Mouse (Mus musculus) heart, embryonic 15.5 days (tissue): ENCODE measurements around the gene A730009L09Rik. TPM values are rescaled to one million over a fixed set of nuclear protein-coding genes. Genes with fewer than 3 reads are reported as not detected.

Experiments used
- ATAC-seq: fragments of 200-750 bp; cut with Nextera tagmentation; replicated peaks from 2 replicates; pipeline ENCODE4 v1.8.0; 2017; ENCODE audit warnings: low read depth, moderate TSS enrichment; ENCODE audit not compliant: insufficient number of reproducible peaks, insufficient read depth, low FRiP score
- H3K27ac ChIP-seq: fragments of 300-500 bp; sonication (generic); 2 replicates; pipeline ENCODE4 v1.5.1; 2015; ENCODE audit warnings: mild to moderate bottlenecking, inconsistent platforms
- H3K27me3 ChIP-seq: fragments of 300-500 bp; sonication (generic); 2 replicates; pipeline ENCODE4 v1.6.1; 2015; ENCODE audit warnings: inconsistent platforms
- H3K36me3 ChIP-seq: fragments of 300-500 bp; sonication (generic); 2 replicates; pipeline ENCODE4 v1.6.1; 2015; ENCODE audit warnings: mild to moderate bottlenecking, inconsistent platforms
- H3K4me1 ChIP-seq: fragments of 300-500 bp; sonication (generic); replicated peaks from 2 replicates; pipeline ENCODE4 v1.6.1; 2015; ENCODE audit warnings: inconsistent platforms
- H3K4me2 ChIP-seq: fragments of 300-500 bp; sonication (generic); 2 replicates; pipeline ENCODE4 v1.6.1; 2015; ENCODE audit warnings: inconsistent platforms, mild to moderate bottlenecking, moderate library complexity
- H3K4me3 ChIP-seq: fragments of 300-500 bp; sonication (generic); 2 replicates; pipeline ENCODE4 v1.5.1; 2015; ENCODE audit warnings: mild to moderate bottlenecking, inconsistent platforms
- H3K9ac ChIP-seq: fragments of 300-500 bp; sonication (generic); 2 replicates; pipeline ENCODE4 v1.6.1; 2015; ENCODE audit warnings: mild to moderate bottlenecking, inconsistent platforms
- H3K9me3 ChIP-seq: fragments of 300-500 bp; sonication (generic); replicated peaks from 2 replicates; pipeline ENCODE4 v1.6.1; 2016; ENCODE audit warnings: inconsistent platforms
- WGBS: fragments of 180-500 bp; shearing (Covaris S2); methylation state at CpG from one replicate; pipeline ENCODE4 v1.1.7; 2015; ENCODE audit warnings: mixed read lengths; 5-methylcytosine and 5-hydroxymethylcytosine counted together
- polyA plus RNA-seq: library from polyadenylated mRNA; unstranded; fragments of >200 nt; fragmentation: Nextera tagmentation; extraction: Ambion mirVana; gene quantifications from 2 replicates; pipeline ENCODE4 v1.2.1, GENCODE M21; 2015

A730009L09Rik gene
- not detected in 2 replicates for polyA plus RNA-seq

DNA sequence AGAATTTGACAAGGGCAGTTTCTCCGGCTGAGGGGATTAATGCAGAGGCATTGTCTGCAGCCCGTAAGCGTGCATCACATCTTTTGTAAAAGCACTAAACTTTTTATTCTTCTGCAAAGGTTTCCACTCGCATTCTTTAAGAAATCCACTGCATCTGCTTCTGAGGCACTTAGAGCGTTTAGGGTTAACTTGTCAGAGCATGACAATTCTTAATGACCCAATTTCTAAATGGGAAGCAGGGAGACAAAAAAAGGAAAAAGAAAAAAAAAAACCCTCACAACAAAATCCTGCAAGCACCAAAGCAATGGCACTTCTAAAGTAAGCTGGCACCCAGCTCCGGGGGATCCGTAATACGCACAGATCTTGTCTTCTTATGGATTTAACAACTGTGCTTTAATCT lies at the start of gene A730009L09Rik:
A730009L09Rik (plus strand) TSS at position 301 of the 400 bp plus-strand sequence.
- H3K36me3 ChIP-seq = no peaks in the 10 kb centered on the region
- ATAC-seq = no peak
- no peak within 1 kb of the TSS for H3K9ac ChIP-seq
- WGBS = 68% methylated on average over 8 of the region's 8 CpGs
- H3K9me3 ChIP-seq = no peaks in the 10 kb centered on the region
- H3K27ac ChIP-seq = no peak within 1 kb of the TSS
- no peaks in the 10 kb centered on the region for H3K4me1 ChIP-seq
- no peak within 1 kb of the TSS for H3K4me3 ChIP-seq
- H3K4me2 ChIP-seq = no peak within 1 kb of the TSS
- no peaks in the 10 kb centered on the region for H3K27me3 ChIP-seq

DNA sequence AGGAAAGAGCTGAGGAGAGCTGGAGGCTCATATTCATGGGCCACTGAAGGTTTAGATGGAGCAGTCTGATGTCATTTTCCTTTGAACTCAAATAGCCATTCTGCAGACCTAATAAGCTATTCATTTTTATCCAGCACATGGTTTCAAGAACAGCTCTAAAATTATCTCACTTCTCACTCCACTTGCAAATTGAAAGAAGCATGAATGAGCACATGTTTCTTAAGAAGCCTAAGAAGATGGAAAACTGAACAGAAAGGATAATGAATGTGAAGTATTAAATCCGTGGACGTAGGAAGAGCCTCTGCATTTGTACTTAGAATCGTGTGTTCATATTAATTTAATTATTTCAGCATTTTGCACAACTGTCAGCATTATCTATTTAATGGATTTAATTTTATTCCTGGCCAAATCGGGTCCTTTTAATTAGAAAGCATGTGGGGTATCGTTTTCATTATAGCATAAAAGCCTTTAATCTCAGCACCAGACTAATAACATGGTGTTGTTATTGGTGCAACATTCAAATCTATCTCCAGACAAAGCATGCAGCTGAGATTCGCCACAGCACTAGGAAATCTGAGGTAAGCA lies 49.2 kb upstream of the A730009L09Rik start:
- no peaks in the 10 kb centered on the region for H3K27me3 ChIP-seq
- WGBS = 81% methylated on average over 6 of the region's 6 CpGs
- H3K9ac ChIP-seq = no peak overlapping the region
- H3K36me3 ChIP-seq = no peaks in the 10 kb centered on the region
- no peak for ATAC-seq
- H3K27ac ChIP-seq = no peak overlapping the region
- no peaks in the 10 kb centered on the region for H3K4me1 ChIP-seq
- H3K4me3 ChIP-seq = no peak overlapping the region
- H3K9me3 ChIP-seq = no peaks in the 10 kb centered on the region
- H3K4me2 ChIP-seq = no peak overlapping the region

DNA sequence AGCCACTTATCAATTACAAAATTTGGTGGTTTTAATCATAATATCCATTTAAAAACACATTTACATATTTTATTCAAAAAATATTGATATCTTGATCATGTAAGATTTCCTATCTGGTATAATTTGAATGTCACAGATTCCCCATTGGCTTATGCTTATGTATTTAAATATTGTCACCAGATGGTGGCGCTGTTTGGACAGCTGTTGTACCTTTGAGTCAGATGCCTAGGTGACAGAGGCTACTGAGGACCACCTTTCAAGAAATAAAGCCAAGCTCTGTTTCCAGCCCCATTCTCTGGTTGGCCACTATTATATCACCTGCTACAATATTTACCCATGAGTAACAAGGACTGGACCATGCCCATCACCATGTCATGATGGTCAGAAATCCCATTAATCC lies 46.0 kb upstream of the A730009L09Rik start:
- Histone ChIP-seq H3K4me1 (no peaks in the 10 kb centered on the region), H3K9me3 (no peaks in the 10 kb centered on the region), H3K4me3 (no peak overlapping the region), H3K27ac (no peak overlapping the region), H3K4me2 (no peak overlapping the region), H3K9ac (no peak overlapping the region), H3K36me3 (no peaks in the 10 kb centered on the region), H3K27me3 (no peaks in the 10 kb centered on the region)
- no peak for ATAC-seq
- 0% methylated on average over 1 of the region's 1 CpGs for WGBS

DNA sequence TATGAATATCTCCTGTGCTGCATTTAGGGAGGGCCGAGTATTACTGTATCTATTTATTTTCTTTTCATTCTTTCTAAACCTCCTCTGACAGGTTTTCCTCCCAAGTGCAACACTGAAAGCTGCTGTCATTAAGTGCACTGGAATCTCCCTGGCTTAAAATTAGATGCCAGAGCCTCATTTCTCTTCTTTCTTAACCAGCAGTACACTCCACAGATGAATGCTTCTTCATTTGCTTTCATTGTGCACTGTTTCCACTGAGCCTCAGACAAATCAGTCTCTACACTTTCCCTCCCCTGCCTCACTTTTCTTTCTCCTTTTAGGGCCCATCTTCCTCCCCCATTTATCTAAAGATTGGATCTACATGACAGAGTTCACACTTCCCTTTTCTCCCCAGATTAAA lies 44.9 kb upstream of the A730009L09Rik start:
- no peaks in the 10 kb centered on the region for H3K27me3 ChIP-seq
- no peak overlapping the region for H3K9ac ChIP-seq
- no peak overlapping the region for H3K27ac ChIP-seq
- H3K4me3 ChIP-seq = no peak overlapping the region
- no peaks in the 10 kb centered on the region for H3K36me3 ChIP-seq
- no peaks in the 10 kb centered on the region for H3K9me3 ChIP-seq
- 50% methylated on average over 1 of the region's 1 CpGs for WGBS
- no peak overlapping the region for H3K4me2 ChIP-seq
- no peak for ATAC-seq
- no peaks in the 10 kb centered on the region for H3K4me1 ChIP-seq

DNA sequence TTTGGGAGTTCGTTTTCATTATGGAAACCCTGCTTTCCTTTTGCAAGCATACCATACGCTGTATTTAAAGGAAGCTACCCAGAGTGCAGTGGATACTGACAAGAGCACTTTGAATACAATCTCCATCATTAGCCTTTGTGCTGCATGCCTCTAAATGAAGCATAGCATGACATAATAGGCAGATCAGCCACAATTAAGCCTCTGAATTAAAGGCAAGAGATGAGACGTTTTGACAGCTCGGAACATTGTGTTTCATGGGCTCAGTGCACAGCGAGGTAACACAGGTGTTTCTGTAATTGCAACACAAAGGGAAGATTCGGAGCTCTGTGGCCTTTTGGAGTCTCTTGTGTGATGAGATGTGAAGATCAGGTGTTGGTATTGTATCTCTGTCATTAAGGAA lies 41.5 kb upstream of the A730009L09Rik start:
- no peak overlapping the region for H3K4me3 ChIP-seq
- H3K9ac ChIP-seq = no peak overlapping the region
- H3K9me3 ChIP-seq = no peaks in the 10 kb centered on the region
- WGBS = 74% methylated on average over 6 of the region's 6 CpGs
- ATAC-seq = no peak
- H3K27ac ChIP-seq = no peak overlapping the region
- H3K27me3 ChIP-seq = no peaks in the 10 kb centered on the region
- no peak overlapping the region for H3K4me2 ChIP-seq
- no peaks in the 10 kb centered on the region for H3K4me1 ChIP-seq
- no peaks in the 10 kb centered on the region for H3K36me3 ChIP-seq

DNA sequence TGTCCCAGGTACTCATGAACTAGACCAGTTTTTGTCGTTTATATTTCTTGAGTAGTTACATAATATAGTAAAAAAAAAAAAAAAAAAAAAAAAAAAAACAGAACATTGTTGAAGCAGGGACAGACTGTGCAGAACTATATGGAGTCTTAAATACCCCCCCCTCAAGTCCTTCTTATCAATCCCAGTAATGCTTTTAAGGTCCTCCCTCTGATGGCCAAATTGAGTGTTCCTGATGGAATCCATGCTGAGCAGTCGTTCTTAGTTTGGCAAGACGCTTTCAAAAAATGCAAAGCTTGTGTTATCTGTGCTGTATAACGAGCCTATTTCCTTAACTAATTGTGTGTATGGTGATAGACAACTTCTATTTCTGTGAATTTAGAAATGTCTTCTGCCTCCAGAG lies 40.2 kb upstream of the A730009L09Rik start:
- Histone ChIP-seq H3K9me3 (no peaks in the 10 kb centered on the region), H3K9ac (no peak overlapping the region), H3K4me1 (no peaks in the 10 kb centered on the region), H3K4me3 (no peak overlapping the region), H3K27me3 (no peaks in the 10 kb centered on the region), H3K4me2 (no peak overlapping the region), H3K36me3 (no peaks in the 10 kb centered on the region), H3K27ac (no peak overlapping the region)
- no peak for ATAC-seq
- WGBS = 46% methylated on average over 4 of the region's 4 CpGs

DNA sequence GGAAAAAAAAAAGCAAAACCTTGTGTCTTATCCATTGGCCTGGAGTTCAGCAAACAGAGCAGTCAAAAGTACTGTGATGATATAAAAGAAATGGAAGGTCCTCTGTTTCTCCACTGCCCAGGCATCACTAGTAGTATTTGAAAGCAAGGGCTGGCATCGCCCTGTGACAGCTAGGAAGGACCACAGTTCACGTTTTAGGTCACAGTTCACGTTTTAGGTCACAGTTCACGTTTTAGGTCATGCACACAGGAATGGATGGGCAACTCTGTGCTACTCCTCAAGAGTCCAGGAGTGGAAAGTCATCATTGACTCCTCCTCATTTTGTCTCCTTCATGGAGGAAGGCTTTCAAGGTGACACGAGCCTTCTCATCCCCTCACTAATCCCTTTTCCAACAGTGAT lies 38.0 kb upstream of the A730009L09Rik start:
- H3K36me3 ChIP-seq = no peaks in the 10 kb centered on the region
- H3K9me3 ChIP-seq = no peaks in the 10 kb centered on the region
- no peak overlapping the region for H3K4me2 ChIP-seq
- H3K27me3 ChIP-seq = no peaks in the 10 kb centered on the region
- H3K9ac ChIP-seq = no peak overlapping the region
- H3K4me1 ChIP-seq = no peaks in the 10 kb centered on the region
- ATAC-seq = no peak
- no peak overlapping the region for H3K27ac ChIP-seq
- H3K4me3 ChIP-seq = no peak overlapping the region
- WGBS = 74% methylated on average over 5 of the region's 5 CpGs

DNA sequence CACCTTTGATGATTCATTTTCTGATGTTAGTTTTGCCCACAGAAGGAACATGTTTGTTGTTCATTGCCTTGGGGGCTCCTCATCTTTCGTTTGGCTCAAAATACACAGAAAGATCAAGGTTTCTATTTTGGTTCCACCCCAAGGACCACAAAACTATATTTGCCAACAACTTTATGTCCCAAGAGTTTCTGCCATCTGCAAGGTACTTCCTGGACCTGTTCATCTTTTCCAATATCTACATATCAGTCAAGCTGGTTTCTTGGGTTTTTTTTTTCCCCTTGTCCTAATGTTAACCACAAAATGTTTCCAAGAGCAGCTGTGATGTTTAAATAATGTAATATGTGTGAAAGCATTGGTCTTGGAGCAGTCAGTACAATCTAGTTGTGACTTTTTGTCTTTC lies 37.4 kb upstream of the A730009L09Rik start:
- Histone ChIP-seq H3K36me3 (no peaks in the 10 kb centered on the region), H3K27me3 (no peaks in the 10 kb centered on the region), H3K9ac (no peak overlapping the region), H3K9me3 (no peaks in the 10 kb centered on the region), H3K4me2 (no peak overlapping the region), H3K4me3 (no peak overlapping the region), H3K4me1 (no peaks in the 10 kb centered on the region), H3K27ac (no peak overlapping the region)
- no peak for ATAC-seq
- WGBS = 71% methylated on average over 1 of the region's 1 CpGs

DNA sequence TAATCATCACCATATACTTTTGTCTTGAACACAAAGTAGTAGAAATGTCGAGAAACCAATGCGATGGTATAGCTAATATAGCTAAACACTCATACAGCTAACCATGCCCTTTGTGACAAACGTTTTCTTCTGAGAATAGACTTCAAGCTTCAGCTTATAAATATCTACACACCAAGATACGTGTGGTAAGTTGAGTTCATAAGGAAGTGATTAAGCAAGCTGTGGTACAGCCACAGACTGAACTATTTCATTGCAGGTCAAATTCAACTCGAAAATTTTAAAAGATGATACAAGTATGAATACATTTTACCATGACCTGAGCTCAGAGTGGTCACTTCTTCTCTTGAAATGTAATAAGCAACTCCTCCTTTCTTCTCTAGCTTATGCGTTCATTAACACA lies 37.0 kb upstream of the A730009L09Rik start:
- no peak overlapping the region for H3K4me2 ChIP-seq
- H3K9ac ChIP-seq = no peak overlapping the region
- no peaks in the 10 kb centered on the region for H3K4me1 ChIP-seq
- H3K27me3 ChIP-seq = no peaks in the 10 kb centered on the region
- no peaks in the 10 kb centered on the region for H3K9me3 ChIP-seq
- no peak overlapping the region for H3K4me3 ChIP-seq
- no peak overlapping the region for H3K27ac ChIP-seq
- 67% methylated on average over 6 of the region's 6 CpGs for WGBS
- no peaks in the 10 kb centered on the region for H3K36me3 ChIP-seq
- no peak for ATAC-seq

DNA sequence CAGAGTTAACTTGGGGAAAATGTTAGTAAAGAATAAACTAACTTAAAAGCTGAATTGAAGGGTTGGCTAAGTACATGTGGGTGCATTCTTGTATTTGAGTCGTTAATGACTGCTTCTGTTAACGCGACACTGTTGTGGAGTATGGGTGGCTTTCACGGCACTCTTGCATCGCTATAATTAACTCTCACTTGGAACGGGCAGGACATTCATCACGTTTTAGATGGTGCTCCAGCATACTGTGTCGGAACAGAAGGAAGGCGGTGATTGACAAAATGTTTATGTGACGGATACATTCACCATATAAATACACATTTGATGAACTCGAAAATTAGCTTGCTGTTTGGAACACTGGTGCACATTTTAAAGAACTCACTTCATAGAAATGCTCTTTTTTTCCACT lies 29.0 kb upstream of the A730009L09Rik start:
- H3K9ac ChIP-seq = no peak overlapping the region
- H3K27me3 ChIP-seq = no peaks in the 10 kb centered on the region
- H3K9me3 ChIP-seq = no peaks in the 10 kb centered on the region
- H3K36me3 ChIP-seq = no peaks in the 10 kb centered on the region
- H3K4me3 ChIP-seq = no peak overlapping the region
- no peak for ATAC-seq
- no peak overlapping the region for H3K27ac ChIP-seq
- 0 out of 2 replicates have a peak, but pooled peaks cover 3% of the 10 kb centered on the region for H3K4me1 ChIP-seq
- H3K4me2 ChIP-seq = 0 out of 2 replicates have a peak overlapping the region, but pooled peaks have one; percentile 21
- 40% methylated on average over 11 of the region's 11 CpGs for WGBS

DNA sequence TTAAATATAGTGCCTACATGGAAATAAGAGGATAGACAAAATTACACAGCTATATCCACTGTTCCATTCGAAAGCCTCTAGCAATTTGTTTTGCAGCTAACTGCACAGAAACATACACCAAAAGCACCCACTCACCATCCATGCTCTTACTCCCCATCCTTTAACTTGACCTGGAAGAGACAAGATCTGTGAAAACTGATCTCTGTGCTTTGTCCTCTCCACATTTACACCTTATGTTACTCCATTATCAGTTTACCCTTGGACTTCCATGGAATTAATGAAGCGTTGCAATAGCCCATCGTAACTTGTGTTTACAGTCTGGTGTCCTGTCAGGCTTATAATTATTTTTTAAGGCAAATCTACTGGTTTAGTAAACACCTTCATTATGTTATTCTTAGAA lies 20.1 kb upstream of the A730009L09Rik start:
- ATAC-seq = no peak
- no peak overlapping the region for H3K4me2 ChIP-seq

DNA sequence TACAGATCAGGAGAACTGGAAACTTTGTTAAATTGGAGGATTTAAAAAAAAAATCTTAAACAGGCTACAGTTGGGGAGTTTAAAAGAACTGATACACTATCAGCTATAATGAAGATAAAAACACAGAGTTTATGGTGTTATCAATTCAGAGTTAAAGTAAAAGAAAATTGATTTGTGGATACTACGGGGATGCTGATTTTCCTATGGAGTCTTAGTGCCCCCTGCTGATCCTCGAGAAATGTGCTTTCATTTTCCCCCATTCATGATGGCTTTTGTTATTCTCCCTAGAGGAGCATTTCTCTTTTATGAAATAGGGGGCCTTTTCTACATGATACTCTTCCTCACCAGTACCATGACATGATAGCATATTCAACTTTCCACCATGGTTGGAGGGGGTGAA lies 19.5 kb upstream of the A730009L09Rik start:
- Histone ChIP-seq H3K27me3 (no peaks in the 10 kb centered on the region), H3K27ac (no peak overlapping the region), H3K9ac (no peak overlapping the region), H3K4me1 (no peaks in the 10 kb centered on the region), H3K4me2 (no peak overlapping the region), H3K9me3 (no peaks in the 10 kb centered on the region), H3K36me3 (no peaks in the 10 kb centered on the region), H3K4me3 (no peak overlapping the region)
- 41% methylated on average over 2 of the region's 2 CpGs for WGBS
- ATAC-seq = no peak

More for the DNA sequence above, 20.1 kb upstream of the A730009L09Rik start:
- Histone ChIP-seq H3K4me3 (no peak overlapping the region), H3K9ac (no peak overlapping the region), H3K36me3 (no peaks in the 10 kb centered on the region), H3K27me3 (no peaks in the 10 kb centered on the region), H3K27ac (no peak overlapping the region), H3K9me3 (no peaks in the 10 kb centered on the region), H3K4me1 (no peaks in the 10 kb centered on the region)
- WGBS = 80% methylated on average over 3 of the region's 3 CpGs
